In the genomic region with DNA sequence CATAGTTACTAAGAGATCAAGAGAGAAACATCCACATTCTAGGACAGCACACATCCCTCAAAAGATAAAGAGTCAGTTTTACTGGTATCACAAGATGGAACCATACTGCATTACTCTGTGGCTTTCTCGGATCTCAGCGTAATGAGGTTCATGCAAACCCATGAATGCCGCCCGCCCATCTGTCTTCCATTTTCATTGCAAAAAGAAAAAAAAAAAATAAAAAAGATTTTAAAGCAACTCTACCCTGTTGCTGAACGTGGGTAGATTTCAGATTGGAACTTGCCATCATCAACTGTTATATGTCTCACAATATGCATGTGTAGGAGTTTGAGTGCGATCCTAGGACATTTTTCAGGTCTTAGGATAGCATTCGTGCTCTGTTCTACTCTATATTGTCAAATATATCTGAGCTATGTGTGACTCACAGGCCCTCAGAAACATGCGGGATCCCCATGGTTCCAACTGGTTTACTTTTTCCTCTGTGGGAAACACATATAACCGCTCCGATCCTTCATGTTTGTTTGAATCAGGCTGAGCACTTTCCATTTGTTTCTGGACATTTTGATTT, we compare ENCODE assay signal across 27 mouse cellular contexts.
A peak's percentile ranks its signal among the peaks of the same experiment; 100 is the strongest.
DNase-seq lines count a peak whose midpoint lies in the region; ATAC-seq and TF ChIP-seq lines count a peak whose summit lies in the region.
"Had no signal": no experiment of that assay in that cellular context is flagged by ENCODE, and none has a peak within 500 bp of the region (broad histone marks: within the 10 kb centered on the region; RNA-seq: fewer than 3 reads in every experiment).

No protein-coding gene starts in this region.

- no peak for DNase-seq in frontal cortex, postnatal 14 days (ENCODE audit: low spot score in 2 of 2)
- peak; percentile 32 for DNase-seq in left cerebral cortex, adult 11 months (ENCODE audit: low spot score)
- no peak for DNase-seq in left cerebral cortex, adult 2 months (ENCODE audit: extremely low spot score in 1 of 2, low spot score in 2 of 2)
- DNase-seq in left cerebral cortex, adult 9 months (ENCODE audit: low spot score in 2 of 2): peak; percentile 36 to 43
- DNase-seq in right cerebral cortex, postnatal 25 days: peak; percentile 21
- no peak for DNase-seq in thymus, postnatal 0 days (ENCODE audit: low spot score)
- no peak for DNase-seq in urinary bladder, adult 2 months (ENCODE audit: low spot score)
- DNase-seq: adrenal gland, postnatal 36 days; cerebellum, adult 11-12 months; cerebellum, postnatal 10 days; gastrocnemius, adult 2 months; heart, postnatal 36 days; kidney, adult 11 months; kidney, postnatal 4 days; lung, embryonic 14.5 days; lung, postnatal 36 days; midbrain, embryonic 14.5 days; retina, postnatal 1 day; spleen, adult 18-20 months; thymus, postnatal 25 days had no signal

- peak; percentile 97 for ATAC-seq in frontal cortex, adult (ENCODE audit: low TSS enrichment)
- ATAC-seq: CD4-positive, CD25-positive, alpha-beta regulatory T cell, adult 4 months; forebrain, embryonic 13.5 days had no signal

- no peak overlapping the region for H3K4me3 ChIP-seq in left cerebral cortex, adult 2 months
- H3K4me3 ChIP-seq: erythroblast, embryonic 14.5 days; forebrain, embryonic 13.5 days; gastrocnemius, adult 2 months; hindbrain, embryonic 13.5 days; neural tube, embryonic 12.5 days had no signal

- H3K27ac ChIP-seq in left cerebral cortex, adult 2 months: no peak overlapping the region
- H3K27ac ChIP-seq: forebrain, embryonic 13.5 days; gastrocnemius, adult 2 months; hindbrain, embryonic 13.5 days; liver, embryonic 14.5 days; neural tube, embryonic 12.5 days had no signal

- intact Hi-C loops in left cerebral cortex, adult 2 months (cut with DNase I): loop anchor here (2.0 kb wide), 1 partner anchor 108 kb away; no protein-coding TSS in a partner anchor

- TF ChIP-seq CTCF in left cerebral cortex, adult 2 months (IDR thresholded peaks at IDR 0.05): no peak

Comparison
In these comparisons a context has a peak if more than half of its experiments do, and no peak if none do; other contexts are left out.
1. DNase-seq: peak in left cerebral cortex, adult 11 months (single experiment), left cerebral cortex, adult 9 months (2 of 2) and right cerebral cortex, postnatal 25 days (single experiment); none in frontal cortex, postnatal 14 days (0 of 2), left cerebral cortex, adult 2 months (0 of 2), thymus, postnatal 0 days (single experiment) and urinary bladder, adult 2 months (single experiment).